Mouse (Mus musculus) E14TG2a.4 (cell line): ENCODE results near the gene Depdc7.

Source experiments
- CTCF ChIP-seq: conservative IDR thresholded peaks from 2 replicates; pipeline ENCODE4 v1.5.1; 2014; ENCODE audit warnings: low read length
- NANOG ChIP-seq: IDR thresholded peaks from 2 replicates; pipeline ENCODE4 v1.6.1; 2014; ENCODE audit warnings: borderline replicate concordance, low read length, mixed read lengths

DNA sequence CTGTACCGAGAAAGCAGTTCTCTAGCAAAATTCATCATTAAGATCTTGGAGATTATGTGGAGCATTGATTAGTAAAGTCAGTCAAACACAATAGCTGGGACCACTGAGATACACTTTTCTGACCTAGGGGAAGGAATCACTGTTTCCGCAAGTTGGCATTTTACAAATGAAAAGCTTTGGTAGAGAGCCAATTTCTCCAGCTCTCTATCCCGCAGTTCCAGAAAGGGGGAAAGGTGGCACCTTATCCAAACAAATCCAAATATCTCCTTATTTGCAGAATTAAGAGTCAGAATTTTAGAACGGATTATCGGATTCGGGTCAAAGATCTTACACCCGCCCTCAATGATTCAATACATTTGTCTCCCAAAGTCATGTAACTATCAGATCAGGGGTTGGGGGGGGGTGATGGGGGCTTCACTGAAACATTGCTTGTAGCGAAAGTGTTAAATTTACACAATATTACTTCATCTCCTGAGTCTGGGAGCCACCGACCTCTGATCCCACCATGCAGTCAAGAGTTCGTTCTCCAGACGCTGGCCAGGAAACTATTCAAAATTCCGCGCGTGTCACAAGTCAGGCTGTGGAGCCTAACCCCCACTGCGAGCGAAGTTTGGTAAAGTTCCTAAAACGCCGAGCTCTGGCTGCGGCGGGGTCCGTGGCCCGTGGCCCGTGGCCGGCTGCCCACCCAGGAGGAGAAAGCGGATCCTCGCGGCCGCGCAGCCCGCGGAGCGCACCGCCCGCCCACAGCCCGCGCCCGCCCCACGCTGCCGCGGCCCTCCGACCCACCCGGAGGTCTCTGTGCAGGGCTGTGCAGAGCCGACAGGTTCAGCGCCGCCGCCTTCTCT, 560 bp downstream of the Depdc7 start:
- TF ChIP-seq CTCF (no peak), NANOG (no peak)
